Mouse (Mus musculus) erythroblast, embryonic 14.5 days (primary cell): ENCODE measurements around the gene Ccdc33.

Experiments used
- GATA1 ChIP-seq: IDR thresholded peaks from 2 replicates; pipeline ENCODE4 v1.6.1; 2012; ENCODE audit warnings: low read length, inconsistent platforms, mixed read lengths
- TAL1 ChIP-seq: IDR thresholded peaks from 3 replicates; pipeline ENCODE4 v1.6.1; 2012; ENCODE audit warnings: low read length, inconsistent platforms, mixed read lengths

- no peak for TF ChIP-seq GATA1
- TF ChIP-seq TAL1, result no peak
These were observed 47.2 kb upstream of the Ccdc33 start for GRCm38 (mm10) chr9:58165779-58166178.
